Mouse (Mus musculus) heart, postnatal 0 days (tissue): Measurements from ENCODE around the gene Fam209. TPM values are rescaled to one million over a fixed set of nuclear protein-coding genes. Genes with fewer than 3 reads are reported as not detected.

ENCODE experiments used
- ATAC-seq: fragments of 200-750 bp; cut with Nextera tagmentation; 2 replicates; pipeline ENCODE4 v1.8.0; 2017; ENCODE audit warnings: low read depth, moderate number of reproducible peaks, moderate library complexity; ENCODE audit not compliant: insufficient read depth
- DNase-seq: peaks from one replicate; pipeline ENCODE4 v3.0.0-alpha.2; 2016; ENCODE audit warnings: low spot score
- H3K27ac ChIP-seq: fragments of 300-500 bp; sonication (generic); 2 replicates; pipeline ENCODE4 v1.5.1; 2014; ENCODE audit warnings: low read depth, mild to moderate bottlenecking
- H3K27me3 ChIP-seq: fragments of 300-500 bp; sonication (generic); 2 replicates; pipeline ENCODE4 v1.6.1; 2014; ENCODE audit warnings: low read length, mixed read lengths; ENCODE audit not compliant: control insufficient read depth, insufficient read depth
- H3K36me3 ChIP-seq: fragments of 300-500 bp; sonication (generic); replicated peaks from 2 replicates; pipeline ENCODE4 v1.6.1; 2014; ENCODE audit warnings: low read length, mixed read lengths; ENCODE audit not compliant: control insufficient read depth, insufficient read depth
- H3K4me1 ChIP-seq: fragments of 300-500 bp; sonication (generic); 2 replicates; pipeline ENCODE4 v1.6.1; 2014; ENCODE audit warnings: antibody characterized with exemption; ENCODE audit not compliant: control insufficient read depth, insufficient read depth
- H3K4me2 ChIP-seq: fragments of 300-500 bp; sonication (generic); 2 replicates; pipeline ENCODE4 v1.6.1; 2014; ENCODE audit warnings: low read depth, mild to moderate bottlenecking, low read length, moderate library complexity
- H3K4me3 ChIP-seq: fragments of 300-500 bp; sonication (generic); 2 replicates; pipeline ENCODE4 v1.5.1; 2014; ENCODE audit warnings: low read depth, low read length
- H3K9ac ChIP-seq: fragments of 300-500 bp; sonication (generic); replicated peaks from 2 replicates; pipeline ENCODE4 v1.6.1; 2014; ENCODE audit warnings: low read depth, low read length, mixed read lengths
- H3K9me3 ChIP-seq: fragments of 300-500 bp; sonication (generic); replicated peaks from 2 replicates; pipeline ENCODE4 v1.6.1; 2016; ENCODE audit warnings: low read length; ENCODE audit not compliant: control insufficient read depth
- CTCF ChIP-seq: IDR thresholded peaks from 2 replicates; pipeline ENCODE4 v1.5.1; 2016; ENCODE audit warnings: antibody characterized with exemption, control low read depth, low read depth
- EP300 ChIP-seq: IDR thresholded peaks from 2 replicates; pipeline ENCODE4 v1.6.1; 2016; ENCODE audit warnings: antibody characterized with exemption, low read depth
- WGBS: fragments of 180-500 bp; shearing (Covaris S2); extraction: QIAGEN DNeasy Blood & Tissue Kit; methylation state at CpG from one replicate; pipeline ENCODE4 v1.1.7; 2014; 5-methylcytosine and 5-hydroxymethylcytosine counted together
- polyA plus RNA-seq: library from polyadenylated mRNA; unstranded; fragments of >200 nt; fragmentation: Nextera tagmentation; extraction: Ambion mirVana; gene quantifications from 2 replicates; pipeline ENCODE4 v1.2.1, GENCODE M21; 2015
- total RNA-seq: library from RNA; depleted of rRNA; stranded (reverse); fragments of >200 nt; gene quantifications from 2 replicates; pipeline ENCODE4 v1.2.3, GENCODE M21; 2014; ENCODE audit warnings: low replicate concordance

The Fam209 gene
- total and polyA plus RNA-seq, 2 experiments from 2014 or later: not detected

- Histone ChIP-seq H3K9ac (peak overlapping the region; percentile 47), H3K27me3 (no peaks in the 10 kb centered on the region), H3K4me1 (peaks cover 14% of the 10 kb centered on the region), H3K9me3 (no peaks in the 10 kb centered on the region), H3K4me3 (peak overlapping the region; percentile 84), H3K36me3 (peaks cover 10% of the 10 kb centered on the region), H3K27ac (peak overlapping the region; percentile 56; the same call in 1 of the 2 replicates), H3K4me2 (peak overlapping the region; percentile 71)
- WGBS: under 1% methylated on average over 21 of the region's 21 CpGs
- peak; percentile 7 for DNase-seq
- TF ChIP-seq CTCF (no peak), EP300 (no peak)
- peak; percentile 54 for ATAC-seq
Observed at GRCm38 (mm10) chr2:172440640-172441005, 31.7 kb upstream of the Fam209 start.

GRCm38 (mm10) chr2:172441176-172441575 is 31.1 kb upstream of the Fam209 start:
- H3K9ac ChIP-seq: peak overlapping the region; percentile 47

GRCm38 (mm10) chr2:172445617-172446016 is 26.7 kb upstream of the Fam209 start:
- no peak overlapping the region for H3K4me2 ChIP-seq
- peaks cover 60% of the 10 kb centered on the region for H3K36me3 ChIP-seq
- DNase-seq: no peak
- H3K9ac ChIP-seq: no peak overlapping the region
- WGBS: 94% methylated on average over 4 of the region's 4 CpGs
- no peak overlapping the region for H3K27ac ChIP-seq
- no peak for ATAC-seq
- H3K4me3 ChIP-seq: no peak overlapping the region
- H3K9me3 ChIP-seq: no peaks in the 10 kb centered on the region
- peaks cover 9% of the 10 kb centered on the region for H3K4me1 ChIP-seq
- no peaks in the 10 kb centered on the region for H3K27me3 ChIP-seq
- TF ChIP-seq EP300 (no peak), CTCF (no peak)

More at GRCm38 (mm10) chr2:172441176-172441575, 31.1 kb upstream of the Fam209 start:
- H3K4me2 ChIP-seq: peak overlapping the region; percentile 71
- DNase-seq: peak; percentile 10
- no peaks in the 10 kb centered on the region for H3K27me3 ChIP-seq
- no peak overlapping the region for H3K27ac ChIP-seq
- peaks cover 16% of the 10 kb centered on the region for H3K36me3 ChIP-seq
- peak overlapping the region; percentile 84 for H3K4me3 ChIP-seq
- H3K9me3 ChIP-seq: no peaks in the 10 kb centered on the region
- 32% methylated on average over 6 of the region's 6 CpGs for WGBS
- peaks cover 14% of the 10 kb centered on the region for H3K4me1 ChIP-seq
- ATAC-seq: no peak
- TF ChIP-seq CTCF (no peak), EP300 (no peak)

GRCm38 (mm10) chr2:172447317-172447716 is 25.0 kb upstream of the Fam209 start:
- Histone ChIP-seq H3K4me1 (no peaks in the 10 kb centered on the region), H3K4me3 (no peak overlapping the region), H3K27ac (no peak overlapping the region), H3K9ac (no peak overlapping the region), H3K9me3 (no peaks in the 10 kb centered on the region), H3K4me2 (no peak overlapping the region), H3K36me3 (peaks cover 71% of the 10 kb centered on the region), H3K27me3 (no peaks in the 10 kb centered on the region)
- ATAC-seq (no peak), DNase-seq (no peak)
- TF ChIP-seq CTCF (peak; percentile 51), EP300 (no peak)
- 85% methylated on average over 6 of the region's 6 CpGs for WGBS

GRCm38 (mm10) chr2:172448329-172448728 is 24.0 kb upstream of the Fam209 start:
- DNase-seq (no peak), ATAC-seq (no peak)
- no peak for TF ChIP-seq CTCF
- no peak for TF ChIP-seq EP300
- H3K36me3 ChIP-seq: peaks cover 80% of the 10 kb centered on the region
- H3K27me3 ChIP-seq: no peaks in the 10 kb centered on the region
- no peaks in the 10 kb centered on the region for H3K4me1 ChIP-seq
- H3K9ac ChIP-seq: no peak overlapping the region
- H3K9me3 ChIP-seq: no peaks in the 10 kb centered on the region
- WGBS: 86% methylated on average over 4 of the region's 4 CpGs
- H3K4me2 ChIP-seq: no peak overlapping the region
- H3K4me3 ChIP-seq: no peak overlapping the region
- no peak overlapping the region for H3K27ac ChIP-seq

GRCm38 (mm10) chr2:172450640-172451039 is 21.7 kb upstream of the Fam209 start:
- Histone ChIP-seq H3K4me2 (no peak overlapping the region), H3K27me3 (no peaks in the 10 kb centered on the region), H3K36me3 (peaks cover 78% of the 10 kb centered on the region), H3K27ac (no peak overlapping the region), H3K4me1 (no peaks in the 10 kb centered on the region), H3K9me3 (no peaks in the 10 kb centered on the region), H3K9ac (no peak overlapping the region), H3K4me3 (no peak overlapping the region)
- TF ChIP-seq EP300 (no peak), CTCF (no peak)
- no peak for DNase-seq
- ATAC-seq: no peak
- 75% methylated on average over 6 of the region's 6 CpGs for WGBS
